Mouse (Mus musculus) testis, adult 2 months (tissue): Measurements from ENCODE around the gene Gm49387.

Source experiments
- CTCF ChIP-seq: fragments of 200-500 bp; IDR thresholded peaks from 2 replicates; pipeline ENCODE4 v1.5.1; 2012; ENCODE audit warnings: low read depth, mild to moderate bottlenecking, inconsistent platforms, low read length, moderate library complexity; ENCODE audit not compliant: control insufficient read depth, insufficient read depth, insufficient replicate concordance
- POLR2A ChIP-seq: fragments of 200-500 bp; IDR thresholded peaks from 2 replicates; pipeline ENCODE4 v1.6.1; 2012; ENCODE audit warnings: low read depth, mild to moderate bottlenecking, inconsistent platforms, low read length, moderate library complexity; ENCODE audit not compliant: control insufficient read depth

DNA sequence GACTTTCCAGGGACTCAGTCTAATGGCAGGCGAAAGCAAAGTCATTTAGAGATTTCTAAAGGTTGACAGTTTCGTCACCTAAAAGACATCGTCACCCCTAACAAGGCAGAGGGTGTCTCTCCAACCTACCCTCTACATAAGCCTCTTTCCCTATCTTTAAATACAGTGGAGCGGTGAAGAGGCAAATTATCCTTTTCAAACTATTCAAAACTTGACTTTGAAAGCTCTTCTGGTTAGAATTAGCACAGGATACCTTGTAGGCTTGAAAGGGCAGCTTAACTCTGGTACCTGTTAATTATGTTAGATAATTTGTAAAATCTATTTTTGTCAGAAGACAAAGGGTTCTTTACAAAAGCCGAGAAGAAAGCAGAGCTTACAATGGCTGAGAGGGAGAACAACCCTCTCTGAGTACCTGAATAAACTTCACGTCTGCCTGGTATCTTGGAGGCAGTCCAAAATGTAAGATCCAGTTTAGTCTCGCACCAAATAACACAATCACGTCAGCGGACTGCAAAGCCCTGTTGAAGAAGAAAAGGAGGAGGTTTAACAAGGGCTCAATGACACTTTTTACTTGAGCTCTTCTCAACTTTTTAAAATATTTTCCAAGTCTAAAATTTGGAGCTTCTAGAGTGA is 20.0 kb downstream of the Gm49387 start:
- TF ChIP-seq CTCF = no peak
- TF ChIP-seq POLR2A = no peak
